Comparison of ENCODE assay signal across 8 mouse cellular contexts in the genomic region with DNA sequence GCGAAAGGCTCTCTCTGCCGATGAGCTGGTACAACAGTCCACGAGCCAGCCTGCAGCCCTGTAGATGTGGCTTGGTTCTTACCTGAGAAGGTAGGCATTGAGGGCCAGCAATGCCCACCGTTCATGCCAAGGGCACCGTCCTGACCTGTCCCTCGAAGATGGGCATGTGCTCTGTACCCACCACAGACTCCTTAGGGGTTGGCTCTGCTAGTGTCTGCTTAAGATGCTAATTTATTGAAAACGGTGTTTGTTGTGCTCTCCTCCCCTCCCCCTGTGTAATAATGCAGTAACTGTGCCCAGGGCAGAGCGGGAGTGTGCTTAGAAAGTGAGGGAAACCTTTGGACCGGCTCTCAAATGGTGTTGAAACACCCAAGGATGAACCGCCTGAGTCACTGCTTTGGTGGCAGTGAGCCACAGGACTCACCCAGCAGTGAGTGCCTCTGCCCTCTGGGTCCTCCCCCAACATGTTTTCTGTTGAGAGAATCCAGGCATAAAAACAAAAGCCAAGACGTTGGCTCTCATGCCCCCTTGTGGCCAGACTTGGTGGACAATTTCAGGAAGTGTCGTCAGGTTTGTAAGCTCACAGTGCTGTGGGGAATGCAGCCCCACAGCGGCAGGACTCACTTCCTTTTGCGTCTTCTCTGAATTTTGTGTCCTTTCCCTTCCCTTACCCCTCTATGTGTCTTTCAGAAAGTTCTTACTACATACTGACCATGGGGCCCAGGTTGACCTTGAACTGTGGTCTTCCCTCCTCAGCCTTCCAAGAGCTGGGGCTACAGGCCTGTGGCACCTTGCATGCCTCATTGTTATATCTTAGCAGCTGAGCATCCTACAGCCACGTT.
A peak's percentile ranks its signal among the peaks of the same experiment; 100 is the strongest.
DNase-seq lines count a peak whose midpoint lies in the region; ATAC-seq and TF ChIP-seq lines count a peak whose summit lies in the region.

No protein-coding gene starts in this region.

- intact Hi-C loops in gastrocnemius, adult 2 months (cut with DNase I): loop anchor here (1.0 to 5.0 kb wide), 2 partner anchors 152 to 282 kb away; no protein-coding TSS in a partner anchor
- intact Hi-C loops in left cerebral cortex, adult 2 months (cut with DNase I): loop anchor here (1.0 to 2.0 kb wide), 2 partner anchors 100 to 282 kb away; no protein-coding TSS in a partner anchor

- H3K4me1 ChIP-seq in hindbrain, postnatal 0 days (ENCODE audit: insufficient read depth, low read length): no peaks in the 10 kb centered on the region

- H3K36me3 ChIP-seq in hindbrain, postnatal 0 days (ENCODE audit: insufficient read depth, low read length): no peaks in the 10 kb centered on the region

- no peaks in the 10 kb centered on the region for H3K9me3 ChIP-seq in hindbrain, postnatal 0 days (ENCODE audit: low read length)

- no peaks in the 10 kb centered on the region for H3K27me3 ChIP-seq in hindbrain, postnatal 0 days (ENCODE audit: insufficient read depth, low read length)

- peak overlapping the region; percentile 58 for H3K4me3 ChIP-seq in gastrocnemius, adult 2 months
- H3K4me3 ChIP-seq in hindbrain, postnatal 0 days (ENCODE audit: low read length): no peak overlapping the region
- peak overlapping the region; percentile 25 for H3K4me3 ChIP-seq in left cerebral cortex, adult 2 months

- peak overlapping the region; percentile 76 for H3K27ac ChIP-seq in gastrocnemius, adult 2 months
- H3K27ac ChIP-seq in hindbrain, postnatal 0 days: no peak overlapping the region
- peak overlapping the region; percentile 34 for H3K27ac ChIP-seq in left cerebral cortex, adult 2 months

- peak; percentile 87 for ATAC-seq in hindbrain, postnatal 0 days
- peak; percentile 89 for ATAC-seq in megakaryocyte, adult 5-6 weeks (ENCODE audit: poor library complexity, severe bottlenecking)

- peak; percentile 90 for TF ChIP-seq CTCF in gastrocnemius, adult 2 months (IDR thresholded peaks at IDR 0.05)
- peak; percentile 95 for TF ChIP-seq CTCF in hindbrain, postnatal 0 days (IDR thresholded peaks at IDR 0.05; ENCODE audit: low read depth)
- TF ChIP-seq CTCF in left cerebral cortex, adult 2 months (IDR thresholded peaks at IDR 0.05): peak; percentile 87

- peak overlapping the region; percentile 16; the same call in 1 of the 2 replicates for H3K4me2 ChIP-seq in hindbrain, postnatal 0 days (ENCODE audit: low read depth, low read length)

- H3K9ac ChIP-seq in hindbrain, postnatal 0 days (replicated peaks; ENCODE audit: low read length): no peak overlapping the region

- DNase-seq in T-cell, adult 2 months (ENCODE audit: low spot score): peak; percentile 91
- DNase-seq in cerebellum, postnatal 36 days: peak; percentile 92 to 97
- DNase-seq in gastrocnemius, adult 2 months: peak; percentile 93
- DNase-seq in hindbrain, postnatal 0 days (ENCODE audit: low spot score): peak; percentile 95
- DNase-seq in left cerebral cortex, adult 2 months (ENCODE audit: extremely low spot score in 1 of 2, low spot score in 2 of 2): peak; percentile 85 to 87
- peak; percentile 96 to 97 for DNase-seq in right cerebral cortex, adult 2 months (ENCODE audit: low spot score in 2 of 2)
- peak; percentile 95 for DNase-seq in urinary bladder, postnatal 14 days (ENCODE audit: low spot score)

- WGBS in hindbrain, postnatal 0 days: 32% methylated on average over 15 of the region's 15 CpGs
